Mouse (Mus musculus) c-Kit-positive CD71-positive TER-119-negative erythroid progenitor cells, embryonic 14.5 days (primary cell): ENCODE results near the gene Adap1.

Experiments used
- DNase-seq: peaks from one replicate; pipeline ENCODE4 v3.0.0-alpha.2; 2013; ENCODE audit warnings: low read depth

Adap1 gene

GRCm38 (mm10) chr5:139252081-139252909, 73.1 kb downstream of the Adap1 start, which contains the start of gene Get4:
Gene Get4, plus strand, starts transcription at chr5:139252324.
- DNase-seq: peak; percentile 99

GRCm38 (mm10) chr5:139251736-139252080, 73.7 kb downstream of the Adap1 start:
- DNase-seq: no peak

GRCm38 (mm10) chr5:139251279-139251678, 74.1 kb downstream of the Adap1 start:
- no peak for DNase-seq

GRCm38 (mm10) chr5:139248846-139249245, 76.6 kb downstream of the Adap1 start:
- DNase-seq: no peak

GRCm38 (mm10) chr5:139247767-139248166, 77.7 kb downstream of the Adap1 start:
- DNase-seq: peak; percentile 40

- DNase-seq: no peak
These were observed 82.0 kb downstream of the Adap1 start for GRCm38 (mm10) chr5:139243384-139243783.

- no peak for DNase-seq
These were observed 84.2 kb downstream of the Adap1 start for GRCm38 (mm10) chr5:139241022-139241761.

- no peak for DNase-seq
These were observed 88.0 kb downstream of the Adap1 start for GRCm38 (mm10) chr5:139237436-139237835.

- DNase-seq: no peak
These were observed 91.0 kb downstream of the Adap1 start for GRCm38 (mm10) chr5:139234423-139234822.

GRCm38 (mm10) chr5:139232083-139232482, 93.3 kb downstream of the Adap1 start:
- DNase-seq: no peak

GRCm38 (mm10) chr5:139229716-139230115, 95.7 kb downstream of the Adap1 start:
- no peak for DNase-seq

GRCm38 (mm10) chr5:139228318-139228717, 97.1 kb downstream of the Adap1 start:
- DNase-seq: no peak

- DNase-seq: no peak
These were observed 97.8 kb downstream of the Adap1 start for GRCm38 (mm10) chr5:139227645-139228044.

- DNase-seq: no peak
These were observed 98.2 kb downstream of the Adap1 start for GRCm38 (mm10) chr5:139227236-139227635.

GRCm38 (mm10) chr5:139223331-139223730, 102.1 kb downstream of the Adap1 start:
- DNase-seq: no peak
